Mouse (Mus musculus) ovary, postnatal 14 days (tissue): Measurements from ENCODE around the gene Ribc2.
A peak's percentile ranks its signal among the peaks of the same experiment; 100 is the strongest.

Experiments
- DNase-seq: peaks from one replicate; pipeline ENCODE4 v3.0.0; 2022; ENCODE audit warnings: low spot score

Ribc2 gene

DNA sequence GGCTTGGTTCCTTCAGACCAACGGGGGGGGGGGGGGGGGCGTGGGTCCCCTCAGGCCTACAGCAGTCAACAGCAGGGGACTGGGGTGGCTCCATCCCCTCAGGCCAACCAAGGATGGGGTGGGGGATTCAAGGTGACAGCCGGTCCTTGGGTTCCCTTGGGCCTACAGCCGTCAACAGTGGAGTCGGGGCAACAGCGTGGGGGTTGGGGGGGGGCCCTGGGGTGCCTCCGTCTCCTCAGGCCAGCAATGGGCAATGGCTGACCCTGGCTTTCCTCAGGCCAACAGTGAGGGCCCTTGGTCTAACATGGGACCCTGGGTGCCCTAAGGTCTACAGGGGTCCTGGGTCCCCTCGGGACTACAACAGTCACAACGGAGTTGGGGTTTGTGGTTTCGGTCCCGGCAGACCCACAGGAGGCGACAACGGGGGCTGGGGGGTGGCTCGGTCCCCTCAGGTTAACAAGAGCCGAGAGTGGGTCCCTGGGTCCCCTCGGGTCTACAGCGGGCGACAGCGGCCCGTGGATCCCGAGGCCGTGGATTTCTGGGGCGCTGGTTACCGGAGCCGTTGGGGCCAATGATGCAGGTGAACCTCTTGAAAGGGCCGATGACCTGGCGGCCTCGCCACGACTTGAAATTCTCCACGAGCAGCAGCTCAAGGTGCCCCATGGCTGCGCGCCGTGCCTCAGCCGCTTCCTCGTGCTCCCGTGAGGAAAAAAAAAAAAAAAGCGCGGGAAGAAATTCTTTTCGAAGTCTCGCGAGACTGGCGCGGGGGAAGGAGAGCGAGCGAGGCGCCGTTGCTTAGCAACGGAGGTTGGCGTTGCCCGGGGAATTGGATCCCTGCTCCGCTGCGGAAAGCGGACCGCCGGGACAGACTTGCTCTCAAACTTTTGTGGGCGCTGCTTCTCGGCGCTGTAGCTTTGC lies at the start of gene Ribc2, which contains the start of gene Smc1b:
TSS of gene Ribc2 (plus strand) at position 804 of the 918 bp plus-strand sequence.
TSS of gene Smc1b (minus strand) at position 690 of the 918 bp plus-strand sequence.
- DNase-seq, result peak; percentile 56

DNA sequence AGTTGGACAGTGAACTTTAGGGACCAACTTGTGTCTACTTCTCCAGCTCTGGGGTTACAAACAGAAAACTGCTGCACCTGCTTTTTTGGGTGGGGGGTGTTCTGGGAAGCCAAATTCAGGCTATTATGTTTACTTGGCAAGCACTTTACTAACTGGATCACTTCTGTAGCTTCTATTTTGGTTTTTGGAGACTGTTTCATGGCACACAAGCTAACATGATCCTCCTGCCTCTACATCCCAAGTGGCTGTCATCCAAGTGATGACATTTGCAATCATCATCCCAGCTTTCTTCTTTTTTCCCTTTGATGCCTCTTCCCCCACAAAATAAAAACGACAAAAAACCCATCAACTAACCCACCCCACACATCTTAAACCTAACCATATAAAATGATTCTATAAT lies 46.2 kb upstream of the Ribc2 start:
- DNase-seq, result no peak

DNA sequence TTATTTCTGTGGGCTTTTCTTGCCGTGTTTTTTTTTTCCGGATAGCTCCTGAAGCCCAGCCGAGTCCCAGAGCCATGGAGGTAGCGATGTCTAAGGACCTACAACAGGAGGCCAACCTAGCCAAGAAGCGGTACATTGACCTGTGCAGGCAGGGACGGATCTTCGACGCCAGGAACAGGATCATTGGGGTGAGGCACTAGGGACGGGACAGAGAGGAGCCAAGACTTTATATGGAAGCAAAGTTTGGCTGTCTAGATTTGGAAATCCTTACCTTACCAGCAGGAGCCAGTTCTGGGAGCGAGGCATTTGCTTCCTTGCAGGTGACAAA lies 279 bp downstream of the Ribc2 start:
- DNase-seq, result no peak

DNA sequence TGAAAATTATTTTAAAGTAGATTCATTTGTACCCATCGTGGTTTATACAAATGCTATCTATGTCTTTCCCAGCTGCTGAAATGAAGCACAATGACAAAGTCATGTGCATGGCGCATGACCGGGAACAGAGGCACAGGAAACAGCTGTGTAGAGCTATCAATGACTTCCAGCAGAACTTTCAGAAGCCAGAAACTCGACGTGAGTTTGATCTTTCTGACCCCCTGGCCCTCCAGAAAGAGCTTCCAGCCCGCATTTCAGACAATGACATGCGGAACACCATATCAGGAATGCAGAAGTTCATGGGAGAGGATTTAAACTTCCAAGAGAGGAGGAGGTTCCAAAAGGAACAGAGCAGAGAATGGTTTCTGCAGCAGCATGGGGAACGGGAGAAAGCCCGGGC lies 3.3 kb downstream of the Ribc2 start:
- no peak for DNase-seq

DNA sequence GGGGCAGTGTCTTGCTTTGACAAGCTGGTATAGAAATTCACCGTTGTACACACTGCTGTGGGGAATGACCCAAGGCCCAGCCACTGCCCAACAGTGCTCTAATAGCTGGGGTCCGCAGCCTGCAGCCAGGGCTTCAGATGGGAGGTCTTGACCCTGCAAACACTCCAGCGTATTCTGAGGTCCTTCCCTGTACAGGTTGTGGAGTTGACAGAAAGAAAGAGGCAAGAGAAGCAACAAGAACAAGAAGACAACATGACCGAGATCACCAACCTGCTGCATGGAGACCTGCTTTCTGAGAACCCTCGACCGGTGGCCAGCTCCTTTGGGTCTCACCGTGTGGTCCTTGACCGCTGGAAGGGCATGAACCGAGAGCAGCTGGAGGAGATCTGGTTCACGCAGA lies 9.4 kb downstream of the Ribc2 start:
- no peak for DNase-seq

DNA sequence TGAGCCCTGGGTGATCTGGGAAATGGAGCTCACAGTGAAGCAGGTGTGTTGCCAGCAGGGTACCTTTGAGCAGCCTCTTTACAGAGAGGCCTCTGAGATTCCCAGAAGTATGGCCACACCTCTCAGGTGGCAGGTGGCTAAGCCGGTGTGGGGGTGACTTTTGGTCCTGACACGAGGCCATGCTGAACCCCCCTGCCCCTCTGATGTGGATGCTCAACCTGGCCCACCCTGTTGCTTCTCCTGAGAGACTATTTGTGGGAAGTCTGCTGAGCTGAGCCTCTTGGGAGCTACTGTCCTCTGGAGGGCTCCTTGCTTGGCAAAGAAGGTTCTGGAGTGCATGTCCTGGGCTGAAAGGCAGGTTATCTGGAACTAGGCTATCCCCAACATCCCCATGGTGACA lies 10.6 kb downstream of the Ribc2 start:
- no peak for DNase-seq

DNA sequence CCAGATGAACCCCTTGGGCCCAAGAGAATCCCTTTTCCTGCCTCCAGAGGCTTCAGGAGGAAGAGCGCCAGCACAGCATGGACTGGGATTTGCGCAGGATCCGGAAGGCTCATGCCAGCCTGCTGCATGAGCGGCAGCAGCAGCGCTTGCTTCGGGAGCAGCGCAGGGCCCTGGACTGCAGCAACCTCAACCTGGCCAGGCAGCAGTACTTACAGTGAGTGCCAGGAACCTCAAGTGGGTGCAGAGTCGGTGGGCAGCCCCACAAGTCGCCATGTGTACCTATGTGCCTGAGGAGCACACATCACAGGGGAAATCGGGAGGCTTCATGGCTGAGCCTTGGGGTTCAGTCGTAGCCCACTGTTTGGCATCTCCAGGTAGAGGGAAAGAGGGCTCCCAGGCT lies 11.3 kb downstream of the Ribc2 start:
- no peak for DNase-seq

DNA sequence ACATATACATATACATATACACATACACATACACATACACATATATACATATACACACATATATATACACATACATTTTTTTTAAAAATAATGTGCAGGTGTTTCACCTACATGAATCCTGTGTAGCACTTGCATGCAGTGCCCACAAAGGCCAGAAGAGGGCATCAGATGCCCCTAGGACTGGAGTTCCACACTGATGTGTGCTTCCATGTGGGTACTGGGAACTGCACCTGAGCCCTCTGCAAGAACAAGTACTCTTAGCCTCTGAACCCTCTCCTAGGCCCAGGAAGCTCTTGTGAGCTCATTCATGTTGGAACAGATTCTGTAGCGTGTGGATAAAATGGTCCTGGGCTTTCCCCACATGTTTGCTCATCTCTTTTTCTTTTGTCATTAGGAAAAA lies 11.9 kb downstream of the Ribc2 start:
- no peak for DNase-seq

DNA sequence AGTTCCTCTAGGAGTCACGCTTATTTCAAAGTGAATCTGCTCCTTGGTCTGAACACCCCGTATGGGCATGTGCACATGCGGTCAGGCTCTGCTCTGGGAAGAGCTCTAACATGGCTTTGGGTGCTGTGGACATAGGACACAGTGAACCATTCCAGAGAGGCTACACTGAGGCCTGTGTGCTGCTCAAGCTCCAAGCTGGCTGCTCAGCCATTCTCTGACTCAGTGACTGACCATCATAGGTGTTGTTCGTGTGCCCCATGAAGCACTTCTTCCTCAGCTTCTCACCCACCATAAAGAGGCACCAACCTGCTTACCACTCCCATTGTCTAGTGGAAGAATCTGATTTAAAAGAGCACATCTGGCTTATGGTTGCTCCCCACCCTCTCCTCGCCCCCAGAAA lies 12.4 kb downstream of the Ribc2 start:
- no peak for DNase-seq

DNA sequence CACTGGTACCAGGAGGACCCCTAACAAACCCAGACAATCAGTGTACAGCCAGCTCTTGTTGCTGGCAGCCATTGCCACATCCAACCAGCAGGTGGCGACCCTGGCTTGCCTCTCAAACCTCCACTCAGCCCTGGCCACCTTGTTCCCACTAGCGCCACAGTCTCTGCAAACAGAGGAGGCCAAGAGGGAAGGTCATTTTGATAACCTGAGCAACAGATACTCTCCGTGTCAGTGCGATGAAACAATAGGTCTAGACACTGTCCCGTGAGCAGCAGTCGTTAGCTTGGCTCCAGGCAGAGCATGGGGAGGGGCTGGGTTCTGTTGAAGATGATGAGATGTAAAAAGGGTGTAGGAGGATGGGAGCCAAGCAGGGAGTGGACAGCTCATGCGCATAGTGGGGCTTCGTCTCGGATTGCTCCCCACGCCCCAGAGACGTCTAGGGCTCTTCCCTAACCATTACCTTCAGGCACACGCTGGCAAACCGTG lies 19.6 kb downstream of the Ribc2 start:
- DNase-seq, result peak; percentile 72

DNA sequence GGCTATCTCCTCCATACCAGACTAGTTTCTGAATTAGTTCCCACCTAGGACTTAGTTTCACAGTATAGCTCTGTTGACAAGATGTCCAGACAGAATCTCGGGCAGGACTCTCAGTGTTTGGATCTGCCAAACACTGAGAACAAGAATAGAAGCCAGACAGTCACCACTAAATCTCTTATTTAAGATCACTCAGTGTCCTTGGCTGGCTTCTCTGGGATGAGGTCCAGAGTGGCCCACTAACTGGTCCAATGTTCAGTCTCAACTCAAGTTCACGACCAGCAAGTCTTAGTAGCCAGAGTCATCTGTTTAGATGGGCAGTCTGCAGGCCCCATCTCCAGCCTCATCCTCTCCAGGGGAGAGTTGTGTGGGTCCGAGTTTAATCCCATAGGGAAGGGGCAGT lies 20.7 kb downstream of the Ribc2 start:
- no peak for DNase-seq

DNA sequence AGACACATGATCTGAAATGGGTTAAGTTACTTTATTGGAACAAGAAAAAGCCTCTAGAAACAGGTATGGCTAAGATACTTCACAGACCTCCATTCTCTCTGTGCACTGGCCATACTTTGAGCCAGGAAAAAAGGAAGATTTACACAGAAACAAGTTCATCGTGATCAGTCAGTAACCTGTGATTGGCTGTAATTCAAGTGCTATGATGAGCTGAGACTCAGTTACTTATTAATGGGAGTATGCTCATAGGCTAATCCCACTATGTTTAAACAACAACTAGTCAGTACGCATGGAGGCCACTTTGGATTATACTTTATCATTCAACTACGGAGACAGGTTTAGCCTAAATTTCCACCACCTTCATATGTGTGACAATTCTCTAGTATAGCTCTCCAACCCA lies 22.2 kb downstream of the Ribc2 start:
- DNase-seq, result no peak

DNA sequence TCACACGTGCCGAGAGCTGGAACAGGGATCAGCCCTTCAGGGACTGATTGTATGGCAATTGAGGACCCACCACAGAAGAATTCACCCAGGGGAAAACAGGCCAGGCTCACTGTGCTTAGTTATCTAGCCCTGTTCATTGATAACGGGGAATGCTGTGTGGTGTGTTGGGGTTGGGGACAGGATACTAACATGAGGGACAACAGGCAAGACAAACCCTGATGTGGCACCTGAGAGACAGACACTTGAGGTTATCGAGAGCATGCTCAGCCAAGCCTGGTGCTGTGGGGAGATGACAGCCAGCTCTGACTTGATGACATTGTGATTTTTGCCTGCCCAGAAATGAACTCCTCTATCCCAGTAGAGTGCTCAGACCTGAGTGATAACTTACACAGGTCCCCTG lies 24.3 kb downstream of the Ribc2 start:
- no peak for DNase-seq

DNA sequence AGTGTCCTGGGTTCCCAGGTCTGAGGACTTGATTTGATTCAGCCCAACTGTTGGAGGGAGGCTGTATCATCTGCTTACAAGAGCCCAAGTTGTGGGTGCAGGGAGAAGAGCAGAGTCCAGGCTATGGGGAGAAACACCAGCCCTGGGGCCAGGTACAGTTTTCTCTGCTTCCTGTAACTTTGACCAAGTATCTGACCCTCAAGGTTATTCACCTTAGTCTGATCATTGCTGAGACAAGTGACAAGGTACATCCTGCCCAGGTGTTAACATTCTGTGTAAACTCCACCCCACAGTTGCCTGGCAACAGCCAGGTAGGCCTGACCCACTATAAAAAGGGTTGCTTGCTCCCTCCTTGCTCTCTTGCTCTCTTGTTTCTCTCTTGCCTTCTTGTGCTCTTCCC lies 29.5 kb downstream of the Ribc2 start:
- no peak for DNase-seq

DNA sequence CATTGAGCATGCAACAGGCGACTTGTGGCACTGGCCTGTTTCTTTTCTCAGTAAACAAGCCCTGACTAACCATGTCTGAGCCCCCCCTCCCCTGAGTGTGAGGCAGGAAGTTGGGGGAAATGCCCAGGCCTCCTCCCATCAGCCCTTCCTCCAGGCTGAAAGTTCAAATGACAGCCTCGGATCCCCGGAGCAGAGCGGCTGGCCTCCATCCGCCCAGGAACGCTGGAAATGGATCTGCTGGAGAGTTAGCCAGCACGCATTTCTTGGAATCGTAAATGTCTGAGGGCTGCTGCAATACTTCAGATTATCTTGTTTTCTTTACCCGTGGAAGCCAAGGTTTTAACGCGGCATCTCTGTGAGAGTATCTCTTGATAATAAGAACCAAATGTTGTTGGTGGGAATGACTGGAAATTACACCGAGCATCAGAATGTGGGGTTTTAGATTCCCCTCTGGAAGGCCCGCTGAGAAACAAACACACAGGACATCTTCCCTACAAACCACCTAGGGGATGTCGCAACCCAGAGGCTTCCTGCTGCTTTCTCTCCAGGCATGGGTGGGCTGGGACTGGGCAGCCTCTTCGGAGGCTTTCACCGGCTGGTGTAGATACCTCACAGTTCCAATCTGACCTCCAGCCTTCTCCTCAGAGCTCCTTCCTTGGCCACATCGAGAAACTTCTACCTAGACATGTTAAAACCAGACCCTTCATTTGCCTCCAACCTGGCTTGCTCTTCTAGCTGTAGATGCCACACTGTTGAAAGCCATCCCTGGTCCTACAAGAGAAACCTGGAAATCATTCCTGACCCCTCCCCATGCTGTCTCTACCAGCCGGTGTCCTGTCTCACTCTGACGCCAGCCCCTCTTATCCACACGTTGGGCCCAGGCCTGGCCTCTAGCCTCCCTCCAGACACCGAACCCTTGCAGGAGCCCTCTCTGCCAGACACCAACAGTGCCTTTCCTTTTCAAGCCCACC lies 31.1 kb downstream of the Ribc2 start:
- DNase-seq, result peak; percentile 42

DNA sequence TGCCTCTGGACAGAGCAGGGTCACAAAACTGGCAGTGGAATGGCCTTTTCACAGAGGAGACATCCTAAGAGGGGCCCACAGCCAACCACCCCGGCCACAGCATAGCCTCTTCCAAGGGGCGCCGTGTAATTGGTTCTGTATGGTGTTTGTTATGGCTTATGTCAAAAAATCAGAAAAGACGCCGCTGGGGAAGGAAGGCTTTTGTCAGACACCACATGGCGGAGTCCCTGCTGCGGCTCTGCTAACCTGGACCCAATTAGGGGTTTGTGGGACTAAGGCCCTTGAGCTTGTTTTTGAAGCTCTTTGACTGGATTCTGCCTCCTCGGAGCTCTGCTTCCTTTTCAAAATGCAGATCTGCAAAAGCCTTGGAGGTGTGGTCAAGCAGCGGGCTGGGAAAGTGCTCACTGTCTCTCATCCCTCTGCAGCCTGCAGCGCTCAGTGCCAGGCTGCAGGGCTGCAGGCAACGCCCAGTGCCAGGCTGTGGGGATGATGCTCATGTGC lies 34.6 kb downstream of the Ribc2 start:
- DNase-seq, result no peak

DNA sequence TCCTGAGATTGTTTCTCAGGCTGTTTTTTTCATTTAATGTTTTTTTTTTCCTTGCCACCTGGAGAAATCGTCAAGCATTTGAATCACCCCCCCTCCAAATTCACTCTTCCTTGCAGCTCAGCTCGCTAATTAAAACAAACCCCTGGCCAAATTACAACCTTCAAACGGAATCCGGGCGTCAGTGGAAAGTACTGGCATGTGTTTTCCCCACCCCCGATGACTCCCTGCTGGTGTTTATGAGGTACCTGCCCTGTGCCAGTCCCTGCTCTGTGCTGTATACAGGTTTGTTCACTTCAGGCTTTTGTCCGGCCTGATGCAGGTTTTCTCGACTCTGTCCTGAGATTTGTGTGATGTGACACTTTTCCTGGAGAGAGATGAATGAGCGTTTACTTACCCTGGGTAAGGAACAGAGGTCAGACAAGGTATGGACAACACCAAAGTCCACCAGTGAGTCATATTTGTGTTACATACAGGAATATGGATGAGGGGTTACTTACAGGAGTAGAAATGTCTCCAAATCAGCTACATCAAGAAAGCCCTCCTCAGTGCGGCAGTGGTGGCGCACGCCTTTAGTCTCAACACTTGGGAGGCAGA lies 35.3 kb downstream of the Ribc2 start:
- no peak for DNase-seq

DNA sequence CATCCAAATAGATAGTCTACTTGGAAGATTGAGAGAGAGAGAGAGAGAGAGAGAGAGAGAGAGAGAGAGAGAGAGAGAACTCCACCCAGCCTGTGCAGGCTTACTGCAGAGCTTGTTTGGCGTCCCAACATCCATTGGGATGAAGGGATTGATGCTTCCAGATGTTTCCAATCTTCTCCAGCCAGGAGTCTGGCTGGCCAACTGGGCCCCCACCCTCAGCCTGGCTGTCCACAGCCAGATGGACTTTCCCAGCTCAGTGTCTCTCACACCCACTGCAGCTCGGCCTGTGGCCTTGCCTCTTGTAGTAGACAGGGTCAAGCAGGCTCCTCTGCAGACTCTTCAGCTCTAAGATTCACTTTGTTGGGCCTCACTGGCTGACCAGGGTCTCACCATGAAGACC lies 40.2 kb downstream of the Ribc2 start:
- no peak for DNase-seq

DNA sequence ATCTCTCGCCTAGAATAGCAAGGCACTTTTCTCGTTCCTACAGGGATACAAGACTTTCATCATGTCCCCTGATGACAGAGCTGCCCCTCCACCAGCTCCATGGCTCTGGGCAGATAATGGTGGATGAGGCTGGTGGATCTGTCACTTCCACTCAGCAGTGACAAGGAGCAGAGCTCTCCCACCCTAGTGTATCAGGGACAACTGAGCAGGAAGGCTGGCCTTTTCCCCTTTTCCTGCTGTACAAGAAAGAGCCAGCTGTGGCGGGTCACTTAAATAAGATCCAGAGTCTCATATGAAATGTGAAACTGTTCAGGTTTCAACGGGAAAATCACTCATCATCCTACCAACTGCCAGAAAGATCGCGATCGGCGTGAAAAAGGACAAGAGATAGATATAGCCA lies 41.5 kb downstream of the Ribc2 start:
- DNase-seq, result no peak

DNA sequence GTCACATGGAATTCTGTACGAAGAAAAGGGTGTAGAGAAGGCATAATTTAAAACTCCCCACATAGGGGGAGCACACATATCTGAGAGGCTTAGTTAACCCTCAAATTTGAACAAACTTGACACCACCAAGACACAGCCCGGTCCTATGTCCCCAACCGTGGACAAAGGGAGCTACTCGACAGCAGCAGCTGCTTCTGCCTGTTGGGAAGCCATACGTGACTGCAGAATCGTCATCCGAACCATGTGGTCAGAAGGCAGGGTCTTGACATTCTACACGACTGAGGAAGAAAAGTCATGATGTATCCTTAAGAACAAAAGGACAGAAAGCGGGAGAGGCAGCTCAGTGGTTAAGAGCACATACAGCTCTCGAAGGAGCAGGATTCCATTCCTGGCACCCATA lies 42.2 kb downstream of the Ribc2 start:
- DNase-seq, result no peak

DNA sequence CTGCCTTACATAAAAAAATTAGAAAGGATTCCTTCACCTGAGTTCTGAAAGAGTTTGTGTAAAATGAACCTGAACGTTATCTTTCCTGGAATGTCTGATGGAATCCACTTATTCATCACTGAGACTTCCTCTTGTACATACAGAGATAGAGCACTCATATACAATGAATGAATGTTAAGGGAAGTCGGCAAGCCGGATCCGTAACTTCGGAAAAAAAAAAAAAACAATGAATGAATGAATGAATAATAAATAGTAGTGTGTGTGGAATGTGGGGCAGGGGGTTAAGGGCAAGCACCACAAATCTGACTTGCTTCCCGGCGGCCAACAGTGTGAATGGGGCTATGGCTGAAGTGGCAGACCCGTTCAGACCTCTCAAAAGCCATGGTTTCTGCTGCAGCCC lies 45.7 kb downstream of the Ribc2 start:
- DNase-seq, result no peak

DNA sequence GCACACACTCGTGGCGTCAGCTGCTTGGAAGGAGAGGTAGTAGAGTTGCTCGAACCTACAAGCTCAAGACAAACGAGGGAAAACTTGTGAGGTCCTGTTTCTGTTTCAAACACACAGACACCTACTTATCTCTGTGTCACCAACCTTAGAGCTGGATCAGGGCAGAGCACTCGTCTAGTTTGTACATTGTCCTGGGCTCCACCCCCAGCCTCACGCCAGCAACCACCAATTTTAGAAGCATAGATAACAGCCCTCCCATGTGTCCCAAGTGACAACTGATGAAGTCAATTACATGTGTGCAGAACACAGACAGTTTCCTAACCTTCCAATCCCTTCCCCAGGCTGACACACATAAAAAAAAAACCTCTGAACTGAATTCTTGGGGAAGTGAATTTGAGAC lies 46.3 kb downstream of the Ribc2 start:
- no peak for DNase-seq
